Mouse (Mus musculus): Measurements from ENCODE around the gene Arhgef6.

GRCm38 (mm10) chrX:57309993-57310392 is 28.5 kb downstream of the Arhgef6 start:
- no peak for TF ChIP-seq CTCF (IDR thresholded peaks at IDR 0.05; ENCODE audit: extremely low read depth, insufficient read depth, insufficient read length, insufficient replicate concordance)
- no peak for TF ChIP-seq POLR2A (IDR thresholded peaks at IDR 0.05; ENCODE audit: low read depth, low read length)
